Mouse (Mus musculus): ENCODE measurements around the gene Oit3. TPM values are rescaled to one million over a fixed set of nuclear protein-coding genes. Genes with fewer than 3 reads are reported as not detected.

Oit3 gene
- total RNA-seq, 2 experiments from 2014 or later = not detected

- ATAC-seq (replicated peaks; ENCODE audit: low FRiP score, low TSS enrichment, poor library complexity, severe bottlenecking) = no peak
These were observed 63.7 kb downstream of the Oit3 start for GRCm38 (mm10) chr10:59377906-59378305.

Other genes with a start within 250 kb of the Oit3 start
- gene Sept10, start 219.9 kb downstream of the Oit3 start, total RNA-seq (2014; fragmentation: Nextera tagmentation) = 0.37 TPM in 1 of 2 replicates, not detected in the other
- gene Sept10, start 219.9 kb downstream of the Oit3 start, total RNA-seq (2017) = not detected in 2 replicates
- gene Sowahc, start 219.8 kb downstream of the Oit3 start, total RNA-seq (2014; fragmentation: Nextera tagmentation) = 0.62 TPM in 1 of 2 replicates, not detected in the other
- 0.15 and 2.1 TPM in 2 replicates for gene Sowahc, start 219.8 kb downstream of the Oit3 start, total RNA-seq (2017)
- 4.2 and 8.6 TPM in 2 replicates for gene P4ha1, start 118.5 kb downstream of the Oit3 start, total RNA-seq (2014; fragmentation: Nextera tagmentation)
- 13.4 and 15.8 TPM in 2 replicates for gene P4ha1, start 118.5 kb downstream of the Oit3 start, total RNA-seq (2017)
- gene Gm10273, start 46.1 kb downstream of the Oit3 start, total RNA-seq (2014; fragmentation: Nextera tagmentation) = 20.6 and 40.3 TPM in 2 replicates
- gene Gm10273, start 46.1 kb downstream of the Oit3 start, total RNA-seq (2017) = 82.6 and 90.1 TPM in 2 replicates
- gene Pla2g12b, start 38.1 kb downstream of the Oit3 start, total RNA-seq (2014; fragmentation: Nextera tagmentation) = not detected in 2 replicates
- not detected in 2 replicates for gene Pla2g12b, start 38.1 kb downstream of the Oit3 start, total RNA-seq (2017)
- not detected in 2 replicates for gene Gm10322, start 174.3 kb upstream of the Oit3 start, total RNA-seq (2014; fragmentation: Nextera tagmentation)
- not detected in 2 replicates for gene Gm10322, start 174.3 kb upstream of the Oit3 start, total RNA-seq (2017)
- 8.3 and 18.9 TPM in 2 replicates for gene Mcu, start 174.9 kb upstream of the Oit3 start, total RNA-seq (2014; fragmentation: Nextera tagmentation)
- 19.5 and 22.0 TPM in 2 replicates for gene Mcu, start 174.9 kb upstream of the Oit3 start, total RNA-seq (2017)

Measured in megakaryocyte-erythroid progenitor cell, adult 5-6 weeks (primary cell).